Mouse (Mus musculus) liver, postnatal 0 days (tissue): Measurements from ENCODE around the gene Als2cl.

Experiments used
- CTCF ChIP-seq: sonication (generic); IDR thresholded peaks from 2 replicates; pipeline ENCODE4 v1.5.1; 2016; ENCODE audit warnings: antibody characterized with exemption, low read depth
- EP300 ChIP-seq: IDR thresholded peaks from 2 replicates; pipeline ENCODE4 v1.6.1; 2016; ENCODE audit warnings: antibody characterized with exemption, low read depth, mild to moderate bottlenecking

DNA sequence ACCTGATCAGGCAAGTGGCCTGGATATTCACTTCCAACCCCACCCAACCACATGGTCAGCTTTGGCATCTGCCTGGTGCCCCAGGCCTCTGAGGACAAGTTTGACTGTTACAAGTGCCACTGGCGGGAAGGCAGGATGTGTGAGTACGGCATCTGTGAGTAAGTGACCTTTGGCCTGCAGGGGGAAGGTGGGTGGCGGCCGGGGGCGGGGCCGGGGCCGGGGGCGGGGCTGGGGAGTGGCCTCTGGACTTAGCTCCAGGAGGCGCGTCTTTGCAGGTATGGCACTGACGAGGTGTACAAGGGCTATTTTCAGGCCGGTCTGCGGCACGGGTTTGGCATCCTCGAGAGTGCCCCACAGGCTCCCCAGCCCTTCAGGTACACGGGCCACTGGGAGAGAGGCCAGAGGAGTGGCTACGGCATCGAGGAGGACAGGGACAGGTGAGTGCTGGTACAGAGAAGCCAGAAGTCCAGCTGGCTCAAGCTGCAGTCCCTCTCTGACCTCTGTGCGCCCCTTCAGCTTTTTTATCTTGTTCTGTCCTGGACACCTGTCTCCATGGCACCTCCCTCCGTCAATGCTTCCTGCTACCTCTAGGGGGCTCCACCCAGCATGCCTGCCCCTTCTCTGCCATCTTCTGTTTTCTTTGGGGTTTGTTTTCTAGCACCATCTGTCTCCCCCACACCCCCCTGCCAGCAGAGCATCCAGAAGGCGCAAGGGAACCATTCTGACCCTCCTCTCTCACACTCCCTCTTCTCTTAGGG, 10.5 kb downstream of the Als2cl start:
- TF ChIP-seq CTCF (peak; percentile 45), EP300 (no peak)
